Mouse (Mus musculus) heart, embryonic 16.5 days (tissue): Measurements from ENCODE around the gene Rfx4. TPM values are rescaled to one million over a fixed set of nuclear protein-coding genes. Genes with fewer than 3 reads are reported as not detected.

ENCODE experiments used
- ATAC-seq: fragments of 200-750 bp; cut with Nextera tagmentation; replicated peaks from 2 replicates; pipeline ENCODE4 v1.8.0; 2017; ENCODE audit warnings: moderate number of reproducible peaks; ENCODE audit not compliant: insufficient read depth, low FRiP score; ENCODE audit errors: extremely low read depth
- H3K27ac ChIP-seq: fragments of 300-500 bp; sonication (generic); 2 replicates; pipeline ENCODE4 v1.5.1; 2014; ENCODE audit warnings: mild to moderate bottlenecking, low read length, control low read depth, moderate library complexity
- H3K27me3 ChIP-seq: fragments of 300-500 bp; sonication (generic); 2 replicates; pipeline ENCODE4 v1.6.1; 2014; ENCODE audit warnings: low read length, mixed read lengths; ENCODE audit not compliant: control insufficient read depth, insufficient read depth
- H3K36me3 ChIP-seq: fragments of 300-500 bp; sonication (generic); 2 replicates; pipeline ENCODE4 v1.6.1; 2014; ENCODE audit not compliant: control insufficient read depth, insufficient read depth
- H3K4me1 ChIP-seq: fragments of 300-500 bp; sonication (generic); 2 replicates; pipeline ENCODE4 v1.6.1; 2014; ENCODE audit warnings: low read length, mixed read lengths; ENCODE audit not compliant: control insufficient read depth, insufficient read depth
- H3K4me2 ChIP-seq: fragments of 300-500 bp; sonication (generic); 2 replicates; pipeline ENCODE4 v1.6.1; 2014; ENCODE audit warnings: low read depth, mild to moderate bottlenecking, control low read depth, low read length
- H3K4me3 ChIP-seq: fragments of 300-500 bp; sonication (generic); 2 replicates; pipeline ENCODE4 v1.5.1; 2014; ENCODE audit warnings: mild to moderate bottlenecking, control low read depth, low read length
- H3K9ac ChIP-seq: fragments of 300-500 bp; sonication (generic); 2 replicates; pipeline ENCODE4 v1.6.1; 2014; ENCODE audit warnings: low read length, control low read depth
- H3K9me3 ChIP-seq: fragments of 300-500 bp; sonication (generic); replicated peaks from 2 replicates; pipeline ENCODE4 v1.6.1; 2016; ENCODE audit warnings: low read length; ENCODE audit not compliant: control insufficient read depth
- WGBS: fragments of 180-500 bp; shearing (Covaris S2); extraction: QIAGEN DNeasy Blood & Tissue Kit; methylation state at CpG from one replicate; pipeline ENCODE4 v1.1.7; 2014; 5-methylcytosine and 5-hydroxymethylcytosine counted together
- polyA plus RNA-seq: library from polyadenylated mRNA; unstranded; fragments of >200 nt; fragmentation: Nextera tagmentation; extraction: Ambion mirVana; gene quantifications from 2 replicates; pipeline ENCODE4 v1.2.1, GENCODE M21; 2015

Rfx4 gene
- polyA plus RNA-seq, 1 experiment from 2014 or later, result 0.04 TPM

GRCm38 (mm10) chr10:84859556-84860380 lies 103.9 kb downstream of the Rfx4 start:
- Histone ChIP-seq H3K4me2 (no peak overlapping the region), H3K9me3 (no peaks in the 10 kb centered on the region), H3K4me1 (peaks cover 7% of the 10 kb centered on the region), H3K36me3 (no peaks in the 10 kb centered on the region), H3K4me3 (no peak overlapping the region), H3K27ac (no peak overlapping the region), H3K27me3 (peaks cover 22% of the 10 kb centered on the region), H3K9ac (no peak overlapping the region)
- 60% methylated on average over 13 of the region's 13 CpGs for WGBS
- ATAC-seq, result no peak

- H3K27ac ChIP-seq, result no peak overlapping the region
- H3K36me3 ChIP-seq, result no peaks in the 10 kb centered on the region
- no peak overlapping the region for H3K4me2 ChIP-seq
- ATAC-seq, result no peak
- peaks cover 4% of the 10 kb centered on the region for H3K4me1 ChIP-seq
- H3K4me3 ChIP-seq, result no peak overlapping the region
- no peak overlapping the region for H3K9ac ChIP-seq
- 79% methylated on average over 6 of the region's 6 CpGs for WGBS
- H3K27me3 ChIP-seq, result peaks cover 12% of the 10 kb centered on the region
- H3K9me3 ChIP-seq, result no peaks in the 10 kb centered on the region
Measured at GRCm38 (mm10) chr10:84863488-84863887, 107.6 kb downstream of the Rfx4 start.

- no peak overlapping the region for H3K27ac ChIP-seq
- no peak overlapping the region for H3K9ac ChIP-seq
- no peak for ATAC-seq
- H3K4me2 ChIP-seq, result no peak overlapping the region
- H3K4me3 ChIP-seq, result no peak overlapping the region
- no peaks in the 10 kb centered on the region for H3K4me1 ChIP-seq
- no peaks in the 10 kb centered on the region; the same call in 1 of the 2 replicates for H3K27me3 ChIP-seq
- H3K36me3 ChIP-seq, result no peaks in the 10 kb centered on the region
- no peaks in the 10 kb centered on the region for H3K9me3 ChIP-seq
- 83% methylated on average over 7 of the region's 7 CpGs for WGBS
Measured at GRCm38 (mm10) chr10:84867577-84867976, 111.7 kb downstream of the Rfx4 start.

GRCm38 (mm10) chr10:84871285-84871684 lies 115.4 kb downstream of the Rfx4 start:
- 75% methylated on average over 12 of the region's 12 CpGs for WGBS
- Histone ChIP-seq H3K36me3 (no peaks in the 10 kb centered on the region), H3K4me2 (no peak overlapping the region)

GRCm38 (mm10) chr10:84871921-84872320 lies 116.1 kb downstream of the Rfx4 start:
- Histone ChIP-seq H3K9ac (no peak overlapping the region), H3K4me2 (no peak overlapping the region), H3K36me3 (no peaks in the 10 kb centered on the region), H3K9me3 (no peaks in the 10 kb centered on the region), H3K27ac (no peak overlapping the region), H3K4me1 (no peaks in the 10 kb centered on the region), H3K27me3 (no peaks in the 10 kb centered on the region), H3K4me3 (no peak overlapping the region)
- WGBS, result 75% methylated on average over 4 of the region's 4 CpGs
- ATAC-seq, result no peak

More at GRCm38 (mm10) chr10:84871285-84871684, 115.4 kb downstream of the Rfx4 start:
- Histone ChIP-seq H3K27me3 (no peaks in the 10 kb centered on the region), H3K4me3 (no peak overlapping the region), H3K9me3 (no peaks in the 10 kb centered on the region), H3K27ac (no peak overlapping the region), H3K4me1 (no peaks in the 10 kb centered on the region), H3K9ac (no peak overlapping the region)
- no peak for ATAC-seq

- no peak for ATAC-seq
- 74% methylated on average over 9 of the region's 9 CpGs for WGBS
- peaks cover 4% of the 10 kb centered on the region; the same call in 1 of the 2 replicates for H3K27me3 ChIP-seq
- H3K4me3 ChIP-seq, result no peak overlapping the region
- H3K9me3 ChIP-seq, result no peaks in the 10 kb centered on the region
- no peaks in the 10 kb centered on the region for H3K4me1 ChIP-seq
- no peaks in the 10 kb centered on the region for H3K36me3 ChIP-seq
- no peak overlapping the region for H3K27ac ChIP-seq
- H3K9ac ChIP-seq, result no peak overlapping the region
- H3K4me2 ChIP-seq, result no peak overlapping the region
Measured at GRCm38 (mm10) chr10:84879823-84880571, 124.1 kb downstream of the Rfx4 start.

- Histone ChIP-seq H3K9me3 (no peaks in the 10 kb centered on the region), H3K27me3 (peaks cover 4% of the 10 kb centered on the region; the same call in 1 of the 2 replicates), H3K36me3 (no peaks in the 10 kb centered on the region), H3K4me2 (no peak overlapping the region), H3K9ac (no peak overlapping the region), H3K4me1 (no peaks in the 10 kb centered on the region), H3K4me3 (no peak overlapping the region), H3K27ac (no peak overlapping the region)
- 69% methylated on average over 2 of the region's 2 CpGs for WGBS
- ATAC-seq, result no peak
Measured at GRCm38 (mm10) chr10:84882528-84882927, 126.7 kb downstream of the Rfx4 start.

GRCm38 (mm10) chr10:84885341-84885884 lies 129.6 kb downstream of the Rfx4 start:
- no peaks in the 10 kb centered on the region for H3K4me1 ChIP-seq
- no peak overlapping the region for H3K4me3 ChIP-seq
- WGBS, result 64% methylated on average over 5 of the region's 5 CpGs
- H3K27ac ChIP-seq, result no peak overlapping the region
- no peak for ATAC-seq
- H3K36me3 ChIP-seq, result no peaks in the 10 kb centered on the region
- H3K27me3 ChIP-seq, result no peaks in the 10 kb centered on the region
- H3K9ac ChIP-seq, result no peak overlapping the region
- H3K9me3 ChIP-seq, result no peaks in the 10 kb centered on the region
- no peak overlapping the region for H3K4me2 ChIP-seq

- WGBS, result 24% methylated on average over 6 of the region's 6 CpGs
- Histone ChIP-seq H3K27ac (no peak overlapping the region), H3K4me2 (no peak overlapping the region), H3K36me3 (no peaks in the 10 kb centered on the region), H3K4me1 (no peaks in the 10 kb centered on the region), H3K4me3 (no peak overlapping the region), H3K9ac (no peak overlapping the region), H3K27me3 (no peaks in the 10 kb centered on the region), H3K9me3 (no peaks in the 10 kb centered on the region)
- no peak for ATAC-seq
Measured at GRCm38 (mm10) chr10:84886221-84886627, 130.4 kb downstream of the Rfx4 start.
